Mouse (Mus musculus): ENCODE results near the gene Camk1g. TPM values are rescaled to one million over a fixed set of nuclear protein-coding genes. Genes with fewer than 3 reads are reported as not detected.

Gene Camk1g
- polyA plus RNA-seq, 1 experiment from 2014 or later: 10.5 TPM

DNA sequence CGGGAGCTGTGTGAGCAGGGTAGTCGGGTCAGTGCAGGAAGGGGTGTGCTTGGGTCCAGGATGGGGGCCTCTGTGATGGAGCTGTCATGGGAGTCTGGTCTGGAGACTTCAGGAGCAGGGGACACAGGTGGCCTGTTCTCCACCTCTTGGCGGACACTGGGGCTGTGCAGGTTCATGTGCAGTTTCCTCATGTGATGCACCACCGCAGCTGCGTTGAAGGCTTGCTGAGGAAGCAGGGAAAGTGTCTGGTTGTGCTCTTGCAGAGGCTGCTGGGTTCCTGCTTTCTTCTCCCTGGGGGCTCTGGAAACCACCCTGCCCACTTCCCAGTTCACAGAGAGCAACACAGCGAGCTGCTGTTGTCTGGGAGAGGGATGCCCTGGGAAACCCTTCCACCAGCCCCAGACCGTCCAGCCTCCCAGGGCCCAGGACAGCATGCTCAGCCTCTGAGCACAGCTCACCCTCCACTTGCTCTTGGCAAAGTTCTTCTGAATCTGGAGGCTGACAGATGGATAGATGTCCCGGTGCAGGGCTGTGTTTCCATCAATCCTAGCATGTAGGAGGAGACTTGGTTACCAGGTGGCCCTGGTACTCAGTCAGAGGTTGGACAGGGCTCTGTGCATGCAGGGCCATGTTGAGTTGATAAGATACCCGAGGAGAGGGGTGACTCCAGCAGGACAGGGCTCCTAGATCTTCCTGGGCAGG, 21.7 kb downstream of the Camk1g start:
- H3K4me3 ChIP-seq (ENCODE audit: low read depth, low read length): no peak overlapping the region
- H3K9ac ChIP-seq (replicated peaks; ENCODE audit: low read depth, low read length): no peak overlapping the region
- WGBS: 84% methylated on average over 9 of the region's 9 CpGs
- no peaks in the 10 kb centered on the region for H3K27me3 ChIP-seq (ENCODE audit: control insufficient read depth, insufficient read depth, low read length)
- no peak overlapping the region for H3K4me2 ChIP-seq (replicated peaks; ENCODE audit: low read depth, low read length)
- peaks cover 3% of the 10 kb centered on the region; the same call in 1 of the 2 replicates for H3K36me3 ChIP-seq (ENCODE audit: control insufficient read depth, insufficient read depth, low read length)
- H3K9me3 ChIP-seq (ENCODE audit: control insufficient read depth, low read depth, low read length): no peaks in the 10 kb centered on the region
- ATAC-seq (ENCODE audit: insufficient number of reproducible peaks, insufficient read depth, low FRiP score, low read depth): no peak
- no peak overlapping the region for H3K27ac ChIP-seq (ENCODE audit: low read length)
- no peaks in the 10 kb centered on the region for H3K4me1 ChIP-seq (ENCODE audit: control insufficient read depth, insufficient read depth, low read length)

GRCm38 (mm10) chr1:193346908-193347307, 23.2 kb downstream of the Camk1g start:
- Histone ChIP-seq H3K36me3 (ENCODE audit: control insufficient read depth, insufficient read depth, low read length) (peaks cover 3% of the 10 kb centered on the region; the same call in 1 of the 2 replicates), H3K4me3 (ENCODE audit: low read depth, low read length) (no peak overlapping the region), H3K9ac (replicated peaks; ENCODE audit: low read depth, low read length) (no peak overlapping the region), H3K27me3 (ENCODE audit: control insufficient read depth, insufficient read depth, low read length) (no peaks in the 10 kb centered on the region), H3K9me3 (ENCODE audit: control insufficient read depth, low read depth, low read length) (no peaks in the 10 kb centered on the region), H3K4me1 (ENCODE audit: control insufficient read depth, insufficient read depth, low read length) (no peaks in the 10 kb centered on the region), H3K27ac (ENCODE audit: low read length) (no peak overlapping the region), H3K4me2 (replicated peaks; ENCODE audit: low read depth, low read length) (no peak overlapping the region)
- ATAC-seq (ENCODE audit: insufficient number of reproducible peaks, insufficient read depth, low FRiP score, low read depth): no peak
- 75% methylated on average over 3 of the region's 3 CpGs for WGBS

GRCm38 (mm10) chr1:193344976-193345375, 25.1 kb downstream of the Camk1g start:
- Histone ChIP-seq H3K4me1 (ENCODE audit: control insufficient read depth, insufficient read depth, low read length) (no peaks in the 10 kb centered on the region), H3K9ac (replicated peaks; ENCODE audit: low read depth, low read length) (no peak overlapping the region), H3K36me3 (ENCODE audit: control insufficient read depth, insufficient read depth, low read length) (no peaks in the 10 kb centered on the region), H3K4me2 (replicated peaks; ENCODE audit: low read depth, low read length) (no peak overlapping the region), H3K27me3 (ENCODE audit: control insufficient read depth, insufficient read depth, low read length) (no peaks in the 10 kb centered on the region), H3K4me3 (ENCODE audit: low read depth, low read length) (no peak overlapping the region), H3K27ac (ENCODE audit: low read length) (no peak overlapping the region), H3K9me3 (ENCODE audit: control insufficient read depth, low read depth, low read length) (no peaks in the 10 kb centered on the region)
- ATAC-seq (ENCODE audit: insufficient number of reproducible peaks, insufficient read depth, low FRiP score, low read depth): no peak
- WGBS: 31% methylated on average over 2 of the region's 2 CpGs

GRCm38 (mm10) chr1:193343853-193344252, 26.2 kb downstream of the Camk1g start:
- Histone ChIP-seq H3K27me3 (ENCODE audit: control insufficient read depth, insufficient read depth, low read length) (no peaks in the 10 kb centered on the region), H3K36me3 (ENCODE audit: control insufficient read depth, insufficient read depth, low read length) (no peaks in the 10 kb centered on the region), H3K4me3 (ENCODE audit: low read depth, low read length) (no peak overlapping the region), H3K9me3 (ENCODE audit: control insufficient read depth, low read depth, low read length) (no peaks in the 10 kb centered on the region), H3K4me1 (ENCODE audit: control insufficient read depth, insufficient read depth, low read length) (no peaks in the 10 kb centered on the region), H3K27ac (ENCODE audit: low read length) (no peak overlapping the region), H3K4me2 (replicated peaks; ENCODE audit: low read depth, low read length) (no peak overlapping the region), H3K9ac (replicated peaks; ENCODE audit: low read depth, low read length) (no peak overlapping the region)
- WGBS: 74% methylated on average over 4 of the region's 4 CpGs
- no peak for ATAC-seq (ENCODE audit: insufficient number of reproducible peaks, insufficient read depth, low FRiP score, low read depth)

DNA sequence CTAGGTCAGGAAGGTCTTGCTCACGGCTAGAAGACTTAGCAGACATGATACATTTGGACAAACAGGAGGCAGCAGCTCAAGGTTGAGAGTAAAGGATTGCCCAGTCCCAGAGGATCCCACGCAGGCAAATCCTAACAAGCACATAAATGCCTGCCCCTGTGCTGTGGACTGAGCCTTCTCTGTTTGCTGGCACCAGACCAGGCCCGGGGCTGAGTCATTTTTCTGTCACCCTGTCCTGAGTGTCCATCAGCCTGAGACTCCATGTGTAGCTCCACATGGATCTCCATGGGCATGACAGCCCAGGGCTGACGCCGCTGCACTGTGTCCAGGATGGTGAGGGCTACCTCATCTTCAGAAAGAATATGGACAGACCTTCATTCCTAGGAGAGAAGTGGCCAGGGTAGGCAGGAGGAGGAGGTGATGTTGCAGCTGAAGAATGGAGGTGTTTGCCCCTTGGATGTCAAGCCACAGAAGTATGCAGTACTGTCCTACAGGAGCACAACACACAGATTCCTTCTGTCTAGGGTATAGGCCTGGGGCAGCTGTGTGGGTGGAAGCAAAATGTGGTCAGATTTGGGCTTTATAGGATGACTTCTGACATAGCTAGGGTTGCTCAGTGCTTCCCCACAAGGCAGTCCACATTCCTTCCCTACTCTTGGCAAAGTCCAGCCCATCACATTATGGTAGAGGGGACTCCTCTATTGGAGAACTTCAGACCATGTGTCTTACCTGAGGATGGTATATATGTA, 27.7 kb downstream of the Camk1g start:
- H3K9me3 ChIP-seq (ENCODE audit: control insufficient read depth, low read depth, low read length): no peaks in the 10 kb centered on the region
- no peaks in the 10 kb centered on the region for H3K27me3 ChIP-seq (ENCODE audit: control insufficient read depth, insufficient read depth, low read length)
- H3K9ac ChIP-seq (replicated peaks; ENCODE audit: low read depth, low read length): no peak overlapping the region
- H3K27ac ChIP-seq (ENCODE audit: low read length): no peak overlapping the region
- 84% methylated on average over 5 of the region's 5 CpGs for WGBS
- no peak overlapping the region for H3K4me3 ChIP-seq (ENCODE audit: low read depth, low read length)
- no peaks in the 10 kb centered on the region for H3K4me1 ChIP-seq (ENCODE audit: control insufficient read depth, insufficient read depth, low read length)
- ATAC-seq (ENCODE audit: insufficient number of reproducible peaks, insufficient read depth, low FRiP score, low read depth): no peak
- no peak overlapping the region for H3K4me2 ChIP-seq (replicated peaks; ENCODE audit: low read depth, low read length)
- no peaks in the 10 kb centered on the region for H3K36me3 ChIP-seq (ENCODE audit: control insufficient read depth, insufficient read depth, low read length)

GRCm38 (mm10) chr1:193338363-193338995, 31.6 kb downstream of the Camk1g start:
- H3K9me3 ChIP-seq (ENCODE audit: control insufficient read depth, low read depth, low read length): no peaks in the 10 kb centered on the region

GRCm38 (mm10) chr1:193337787-193338310, 32.2 kb downstream of the Camk1g start:
- no peaks in the 10 kb centered on the region for H3K4me1 ChIP-seq (ENCODE audit: control insufficient read depth, insufficient read depth, low read length)
- no peaks in the 10 kb centered on the region for H3K27me3 ChIP-seq (ENCODE audit: control insufficient read depth, insufficient read depth, low read length)
- H3K9me3 ChIP-seq (ENCODE audit: control insufficient read depth, low read depth, low read length): no peaks in the 10 kb centered on the region
- H3K4me2 ChIP-seq (replicated peaks; ENCODE audit: low read depth, low read length): no peak overlapping the region
- no peaks in the 10 kb centered on the region for H3K36me3 ChIP-seq (ENCODE audit: control insufficient read depth, insufficient read depth, low read length)
- no peak overlapping the region for H3K27ac ChIP-seq (ENCODE audit: low read length)
- H3K9ac ChIP-seq (replicated peaks; ENCODE audit: low read depth, low read length): no peak overlapping the region
- ATAC-seq (ENCODE audit: insufficient number of reproducible peaks, insufficient read depth, low FRiP score, low read depth): no peak
- no peak overlapping the region for H3K4me3 ChIP-seq (ENCODE audit: low read depth, low read length)
- 65% methylated on average over 4 of the region's 4 CpGs for WGBS

More at GRCm38 (mm10) chr1:193338363-193338995, 31.6 kb downstream of the Camk1g start:
- ATAC-seq (ENCODE audit: insufficient number of reproducible peaks, insufficient read depth, low FRiP score, low read depth): no peak
- no peak overlapping the region for H3K4me2 ChIP-seq (replicated peaks; ENCODE audit: low read depth, low read length)
- H3K4me3 ChIP-seq (ENCODE audit: low read depth, low read length): no peak overlapping the region
- no peak overlapping the region for H3K27ac ChIP-seq (ENCODE audit: low read length)
- no peaks in the 10 kb centered on the region for H3K36me3 ChIP-seq (ENCODE audit: control insufficient read depth, insufficient read depth, low read length)
- H3K27me3 ChIP-seq (ENCODE audit: control insufficient read depth, insufficient read depth, low read length): no peaks in the 10 kb centered on the region
- H3K4me1 ChIP-seq (ENCODE audit: control insufficient read depth, insufficient read depth, low read length): no peaks in the 10 kb centered on the region
- H3K9ac ChIP-seq (replicated peaks; ENCODE audit: low read depth, low read length): no peak overlapping the region
- WGBS: 83% methylated on average over 9 of the region's 9 CpGs

GRCm38 (mm10) chr1:193337018-193337321, 33.1 kb downstream of the Camk1g start:
- H3K4me2 ChIP-seq (replicated peaks; ENCODE audit: low read depth, low read length): no peak overlapping the region
- H3K9ac ChIP-seq (replicated peaks; ENCODE audit: low read depth, low read length): no peak overlapping the region
- WGBS: 77% methylated on average over 9 of the region's 9 CpGs
- no peak overlapping the region for H3K27ac ChIP-seq (ENCODE audit: low read length)
- no peaks in the 10 kb centered on the region for H3K9me3 ChIP-seq (ENCODE audit: control insufficient read depth, low read depth, low read length)
- H3K36me3 ChIP-seq (ENCODE audit: control insufficient read depth, insufficient read depth, low read length): no peaks in the 10 kb centered on the region
- H3K27me3 ChIP-seq (ENCODE audit: control insufficient read depth, insufficient read depth, low read length): no peaks in the 10 kb centered on the region
- no peak overlapping the region for H3K4me3 ChIP-seq (ENCODE audit: low read depth, low read length)
- ATAC-seq (ENCODE audit: insufficient number of reproducible peaks, insufficient read depth, low FRiP score, low read depth): no peak
- no peaks in the 10 kb centered on the region for H3K4me1 ChIP-seq (ENCODE audit: control insufficient read depth, insufficient read depth, low read length)

Measured in stomach, embryonic 14.5 days (tissue).